Mouse (Mus musculus) thymus, adult 2 months (tissue): Measurements from ENCODE around the gene Flt3l.

Experiments used
- CTCF ChIP-seq: fragments of 200-500 bp; IDR thresholded peaks from 2 replicates; pipeline ENCODE4 v1.5.1; 2012; ENCODE audit warnings: mild to moderate bottlenecking, control low read depth, low read length, moderate library complexity, borderline replicate concordance; ENCODE audit not compliant: control insufficient read depth, poor library complexity, insufficient read depth; ENCODE audit errors: extremely low read depth
- POLR2A ChIP-seq: fragments of 200-500 bp; IDR thresholded peaks from 2 replicates; pipeline ENCODE4 v1.6.1; 2012; ENCODE audit warnings: mild to moderate bottlenecking, low read length, control low read depth, moderate library complexity; ENCODE audit not compliant: control insufficient read depth, poor library complexity, insufficient read depth; ENCODE audit errors: extremely low read depth

DNA sequence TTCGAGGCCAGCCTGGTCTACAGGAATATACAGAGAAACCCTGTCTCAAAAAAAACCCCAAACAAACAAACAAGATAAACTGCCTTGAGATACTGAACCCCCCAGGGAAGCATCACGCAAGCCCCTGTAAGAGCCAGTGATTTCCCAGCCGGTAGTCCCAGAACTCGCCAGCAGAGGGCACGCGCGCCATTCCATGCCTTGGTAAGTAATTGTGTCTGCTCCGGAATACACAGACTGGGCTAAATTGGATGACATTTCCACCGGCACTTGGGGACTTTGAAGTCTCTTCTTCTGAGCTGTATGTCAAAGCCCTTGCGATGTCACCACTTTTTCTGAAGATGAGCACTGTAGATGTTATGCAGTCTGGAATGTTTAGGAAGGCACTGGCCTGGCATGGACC is 56.4 kb downstream of the Flt3l start:
- peak; percentile 94 for TF ChIP-seq CTCF
- TF ChIP-seq POLR2A, result no peak
